In genomic region chr17:30581201-30581600, GRCm38 (mm10) we compare ENCODE assay signal across 21 mouse cellular contexts. TPM values are rescaled to one million over a fixed set of nuclear protein-coding genes. Genes with fewer than 3 reads are reported as not detected.
DNase-seq lines count a peak whose midpoint lies in the region; ATAC-seq and TF ChIP-seq lines count a peak whose summit lies in the region.
"Had no signal": no experiment of that assay in that cellular context is flagged by ENCODE, and none has a peak within 500 bp of the region (broad histone marks: within the 10 kb centered on the region; RNA-seq: fewer than 3 reads in every experiment).

No protein-coding gene starts in this region.

- H3K4me1 ChIP-seq in hindbrain, embryonic 16.5 days (ENCODE audit: control insufficient read depth, insufficient read depth, low read depth, low read length) = peaks cover 5% of the 10 kb centered on the region; the same call in 1 of the 2 replicates

- H3K4me2 ChIP-seq in hindbrain, embryonic 16.5 days (ENCODE audit: low read length) = no peak overlapping the region
- H3K4me2 ChIP-seq: embryonic facial prominence, embryonic 15.5 days; hindbrain, embryonic 15.5 days; limb, embryonic 13.5 days; midbrain, embryonic 13.5 days had no signal

- peak overlapping the region; percentile 94 for H3K27ac ChIP-seq in layer of hippocampus, adult 2 months
- no peak overlapping the region for H3K27ac ChIP-seq in hindbrain, embryonic 16.5 days (ENCODE audit: low read depth, low read length)
- H3K27ac ChIP-seq: embryonic facial prominence, embryonic 15.5 days; hindbrain, embryonic 15.5 days; limb, embryonic 13.5 days; midbrain, embryonic 13.5 days had no signal

- H3K36me3 ChIP-seq in hindbrain, embryonic 16.5 days (ENCODE audit: control insufficient read depth, insufficient read depth, low read length) = no peaks in the 10 kb centered on the region
- H3K36me3 ChIP-seq: embryonic facial prominence, embryonic 15.5 days; hindbrain, embryonic 15.5 days; limb, embryonic 13.5 days; midbrain, embryonic 13.5 days had no signal

- ATAC-seq in hindbrain, embryonic 16.5 days = no peak
- ATAC-seq: midbrain, embryonic 13.5 days had no signal

- DNase-seq in frontal cortex, postnatal 36 days (ENCODE audit: low spot score in 2 of 2) = peak; percentile 57 to 79
- DNase-seq in frontal cortex, postnatal 25 days (ENCODE audit: low spot score in 2 of 2) = no peak
- peak; percentile 67 for DNase-seq in 3T3-L1 (ENCODE audit: low read depth, low spot score)
- DNase-seq in layer of hippocampus, adult 2 months (ENCODE audit: low spot score in 2 of 2) = peak; percentile 89 to 92
- DNase-seq in left cerebral cortex, adult 8-10 months (ENCODE audit: low spot score in 2 of 2) = peak; percentile 37 to 81
- DNase-seq in thymus, postnatal 0 days (ENCODE audit: low spot score) = no peak
- DNase-seq in spleen, postnatal 4 days (ENCODE audit: low spot score in 2 of 2) = no peak
- DNase-seq: adrenal gland, postnatal 10 days; B cell, adult 2 months; cerebellum, adult 9-10 months; gastrocnemius, postnatal 14 days; heart, postnatal 10 days; kidney, adult 11 months; kidney, postnatal 25 days; lung, postnatal 36 days; thymus, postnatal 25 days had no signal

- 88% methylated on average over 6 of the region's 6 CpGs for WGBS in hindbrain, embryonic 16.5 days

- TF ChIP-seq CTCF in layer of hippocampus, adult 2 months (conservative IDR thresholded peaks at IDR 0.05) = no peak

- no peaks in the 10 kb centered on the region for H3K27me3 ChIP-seq in hindbrain, embryonic 16.5 days (replicated peaks; ENCODE audit: control insufficient read depth, insufficient read depth, low read length)
- H3K27me3 ChIP-seq: embryonic facial prominence, embryonic 15.5 days; hindbrain, embryonic 15.5 days; limb, embryonic 13.5 days; midbrain, embryonic 13.5 days had no signal

- no peaks in the 10 kb centered on the region for H3K9me3 ChIP-seq in hindbrain, embryonic 16.5 days (ENCODE audit: control insufficient read depth, low read length)
- H3K9me3 ChIP-seq: embryonic facial prominence, embryonic 15.5 days; hindbrain, embryonic 15.5 days; limb, embryonic 13.5 days; midbrain, embryonic 13.5 days had no signal

- H3K4me3 ChIP-seq in layer of hippocampus, adult 2 months = no peak overlapping the region
- H3K4me3 ChIP-seq in hindbrain, embryonic 16.5 days (ENCODE audit: low read length) = no peak overlapping the region
- H3K4me3 ChIP-seq: embryonic facial prominence, embryonic 15.5 days; hindbrain, embryonic 15.5 days; limb, embryonic 13.5 days; midbrain, embryonic 13.5 days had no signal

- no peak overlapping the region for H3K9ac ChIP-seq in hindbrain, embryonic 16.5 days (ENCODE audit: low read depth, low read length)
- H3K9ac ChIP-seq: embryonic facial prominence, embryonic 15.5 days; hindbrain, embryonic 15.5 days; limb, embryonic 13.5 days; midbrain, embryonic 13.5 days had no signal

RNA-seq across cellular contexts. Expression of gene Btbd9, which starts 4.9 kb away (rescaled TPM):
- 100 to 1,000 TPM; 168 to 187 TPM for total RNA-seq in layer of hippocampus, adult 2 months (2021)
- total RNA-seq in left cerebral cortex, adult 8-10 months (2022) = 100 to 1,000 TPM in 1 of 4 experiments, 10 to 100 TPM in 3; 85.1 to 103 (median 92.1) TPM
- polyA plus RNA-seq in hindbrain, embryonic 16.5 days (2015; fragmentation: Nextera tagmentation; extraction: Ambion mirVana) = 135 TPM in 2 replicates
- 42.7 and 51.9 TPM in 2 replicates for polyA plus RNA-seq in thymus, postnatal 0 days (2015; fragmentation: Nextera tagmentation; extraction: Ambion mirVana)

RNA-seq across cellular contexts. Expression of gene Dnah8, which starts 43.0 kb away (rescaled TPM):
- 1 to 10 TPM; 2.4 to 3.5 TPM for total RNA-seq in layer of hippocampus, adult 2 months (2021)
- 1 to 10 TPM in 3 of 4 experiments, under 1 TPM in 1; 0.91 to 1.9 (median 1.7) TPM for total RNA-seq in left cerebral cortex, adult 8-10 months (2022)
- polyA plus RNA-seq in hindbrain, embryonic 16.5 days (2015; fragmentation: Nextera tagmentation; extraction: Ambion mirVana) = 1.7 and 2.4 TPM in 2 replicates
- polyA plus RNA-seq in thymus, postnatal 0 days (2015; fragmentation: Nextera tagmentation; extraction: Ambion mirVana) = 12.6 and 14.8 TPM in 2 replicates

RNA-seq across cellular contexts. Expression of gene Glo1, which starts 45.5 kb away (rescaled TPM):
- total RNA-seq in layer of hippocampus, adult 2 months (2021) = 100 to 1,000 TPM; 194 to 199 TPM
- total RNA-seq in left cerebral cortex, adult 8-10 months (2022) = 100 to 1,000 TPM; 157 to 162 (median 161) TPM
- 170 and 172 TPM in 2 replicates for polyA plus RNA-seq in hindbrain, embryonic 16.5 days (2015; fragmentation: Nextera tagmentation; extraction: Ambion mirVana)
- polyA plus RNA-seq in thymus, postnatal 0 days (2015; fragmentation: Nextera tagmentation; extraction: Ambion mirVana) = 200 and 204 TPM in 2 replicates

Comparison
In these comparisons a context has a peak if more than half of its experiments do, and no peak if none do; other contexts are left out.
1. DNase-seq: peak in frontal cortex, postnatal 36 days (2 of 2), 3T3-L1 (single experiment), layer of hippocampus, adult 2 months (2 of 2) and left cerebral cortex, adult 8-10 months (2 of 2); none in frontal cortex, postnatal 25 days (0 of 2), thymus, postnatal 0 days (single experiment) and spleen, postnatal 4 days (0 of 2).